Mouse (Mus musculus): ENCODE results near the gene Prcd. TPM values are rescaled to one million over a fixed set of nuclear protein-coding genes. Genes with fewer than 3 reads are reported as not detected.

Gene Prcd
- polyA plus RNA-seq, 1 experiment = 1.5 TPM

DNA sequence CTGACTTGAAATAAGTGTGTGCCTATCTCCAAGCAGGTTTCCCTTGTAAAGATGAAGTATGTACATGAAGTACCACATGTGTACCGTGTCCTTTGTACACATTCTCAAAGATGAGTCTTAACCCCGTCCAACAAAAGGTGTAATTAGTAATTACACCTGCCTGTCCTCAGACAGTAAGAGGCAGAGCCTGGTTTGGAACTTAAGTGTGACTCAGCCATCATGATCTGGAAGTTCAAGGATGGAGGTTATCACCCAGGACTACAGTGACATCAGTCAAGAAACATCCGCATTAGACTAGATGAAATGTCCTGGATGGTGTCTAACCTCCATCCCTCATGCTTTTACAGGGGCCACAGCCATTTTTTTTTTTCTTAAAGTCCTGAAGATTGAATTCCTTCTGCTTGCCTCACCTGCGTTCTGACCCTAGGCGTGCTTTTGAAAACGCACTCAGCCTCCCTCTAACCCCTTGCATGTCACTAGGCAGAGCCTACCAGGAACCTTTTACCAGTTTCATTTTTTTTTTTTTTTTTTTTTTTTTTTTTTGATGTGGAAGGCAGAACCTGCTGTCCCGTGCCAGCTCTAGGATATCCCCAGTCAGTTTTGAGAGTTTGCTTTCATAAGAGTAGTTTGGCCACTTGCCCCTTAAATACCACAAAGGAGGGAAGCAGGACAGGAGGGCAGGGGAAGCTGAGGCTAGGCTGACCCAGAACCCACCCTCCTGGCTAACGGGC lies 24.5 kb downstream of the Prcd start:
- Histone ChIP-seq H3K4me3 (ENCODE audit: insufficient read depth, low read depth, low read length) (no peak overlapping the region), H3K4me1 (ENCODE audit: control insufficient read depth, insufficient read depth, insufficient read length, low read length) (peaks cover 10% of the 10 kb centered on the region), H3K27ac (replicated peaks; ENCODE audit: low read depth, low read length) (no peak overlapping the region)

DNA sequence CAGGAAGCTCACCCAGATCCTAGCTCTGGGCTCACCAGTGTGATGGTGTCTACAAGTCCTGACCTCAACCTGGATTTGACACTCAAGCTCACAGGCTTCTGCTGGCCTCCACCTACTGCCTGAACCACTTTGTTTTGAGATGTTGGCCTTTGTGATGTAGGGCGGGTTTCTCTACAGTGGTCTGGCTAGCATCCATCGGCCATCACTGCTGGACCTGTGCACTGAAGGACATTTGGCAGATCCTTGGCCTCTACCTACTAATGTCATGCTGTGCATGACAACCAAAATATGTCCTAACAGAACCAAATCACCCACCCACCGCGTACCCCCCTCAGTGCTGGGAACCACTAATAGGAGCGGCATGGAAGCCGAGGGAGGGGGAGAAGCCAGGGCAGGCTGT lies 25.8 kb downstream of the Prcd start:
- no peak overlapping the region for H3K27ac ChIP-seq (replicated peaks; ENCODE audit: low read depth, low read length)

DNA sequence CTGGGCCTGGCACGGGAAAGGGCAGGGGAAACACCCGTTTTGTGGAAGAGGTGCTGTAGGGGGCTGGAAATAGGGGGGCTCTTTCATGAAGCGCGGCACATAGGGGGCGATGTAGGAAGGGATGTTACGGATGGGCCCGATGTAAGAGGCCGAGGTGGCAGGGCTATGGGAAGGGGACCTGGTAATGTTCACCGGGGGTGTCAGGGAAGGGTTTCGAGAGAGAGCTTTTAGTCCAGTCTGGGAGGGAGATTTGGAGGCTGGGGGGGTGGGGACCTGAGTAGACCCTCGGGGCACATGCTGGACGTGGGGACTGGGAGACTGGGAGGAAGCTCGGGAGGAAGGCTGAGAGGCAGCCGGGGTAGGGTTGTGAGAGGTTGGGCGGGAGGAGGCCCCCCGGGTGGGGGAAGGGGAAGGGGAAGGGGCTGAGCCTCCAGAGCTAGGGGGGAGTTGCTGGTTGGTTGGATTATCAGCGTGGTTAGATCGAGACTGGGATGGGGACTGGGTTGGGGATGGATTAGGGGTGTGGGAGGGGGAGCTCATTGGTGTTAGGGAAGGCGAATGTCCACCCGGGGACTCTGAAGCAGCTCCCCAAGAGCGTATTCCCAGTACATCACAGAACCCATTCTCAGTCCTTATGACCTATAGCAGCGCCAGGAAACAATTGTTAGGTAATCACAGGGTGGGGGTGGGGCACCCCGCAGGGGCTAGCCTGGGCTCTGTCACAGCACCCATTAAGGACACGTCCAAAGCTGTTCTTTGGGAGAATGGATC lies 27.2 kb downstream of the Prcd start:
- Histone ChIP-seq H3K4me1 (ENCODE audit: control insufficient read depth, insufficient read depth, insufficient read length, low read length) (peaks cover 14% of the 10 kb centered on the region), H3K27ac (replicated peaks; ENCODE audit: low read depth, low read length) (no peak overlapping the region), H3K4me3 (ENCODE audit: insufficient read depth, low read depth, low read length) (no peak overlapping the region)

More for the DNA sequence above, 25.8 kb downstream of the Prcd start:
- H3K4me3 ChIP-seq (ENCODE audit: insufficient read depth, low read depth, low read length) = no peak overlapping the region
- peaks cover 14% of the 10 kb centered on the region for H3K4me1 ChIP-seq (ENCODE audit: control insufficient read depth, insufficient read depth, insufficient read length, low read length)

DNA sequence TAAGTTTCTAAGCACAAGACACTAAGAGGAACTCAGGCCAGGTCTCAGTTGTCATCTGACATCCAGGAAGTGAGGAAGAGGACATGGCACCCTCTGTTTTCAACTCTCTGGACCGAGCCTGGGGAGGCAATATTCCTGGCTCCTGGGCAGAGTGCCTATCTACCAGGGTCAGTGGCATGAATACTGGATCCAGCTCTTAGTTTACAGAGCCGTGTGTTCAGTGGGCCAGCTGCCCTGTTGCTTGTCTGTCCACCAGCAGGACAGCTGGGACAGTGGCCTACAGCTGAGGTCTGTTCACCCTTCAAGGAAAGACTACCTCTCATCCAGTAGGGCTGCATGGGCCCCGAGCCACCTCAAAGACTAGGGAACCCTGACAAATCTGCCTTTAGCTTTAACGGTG lies 27.8 kb downstream of the Prcd start:
- 0 out of 2 replicates have a peak overlapping the region, but pooled peaks have one; percentile 21 for H3K27ac ChIP-seq (replicated peaks; ENCODE audit: low read depth, low read length)
- H3K4me3 ChIP-seq (ENCODE audit: insufficient read depth, low read depth, low read length) = no peak overlapping the region
- H3K4me1 ChIP-seq (ENCODE audit: control insufficient read depth, insufficient read depth, insufficient read length, low read length) = peaks cover 14% of the 10 kb centered on the region

DNA sequence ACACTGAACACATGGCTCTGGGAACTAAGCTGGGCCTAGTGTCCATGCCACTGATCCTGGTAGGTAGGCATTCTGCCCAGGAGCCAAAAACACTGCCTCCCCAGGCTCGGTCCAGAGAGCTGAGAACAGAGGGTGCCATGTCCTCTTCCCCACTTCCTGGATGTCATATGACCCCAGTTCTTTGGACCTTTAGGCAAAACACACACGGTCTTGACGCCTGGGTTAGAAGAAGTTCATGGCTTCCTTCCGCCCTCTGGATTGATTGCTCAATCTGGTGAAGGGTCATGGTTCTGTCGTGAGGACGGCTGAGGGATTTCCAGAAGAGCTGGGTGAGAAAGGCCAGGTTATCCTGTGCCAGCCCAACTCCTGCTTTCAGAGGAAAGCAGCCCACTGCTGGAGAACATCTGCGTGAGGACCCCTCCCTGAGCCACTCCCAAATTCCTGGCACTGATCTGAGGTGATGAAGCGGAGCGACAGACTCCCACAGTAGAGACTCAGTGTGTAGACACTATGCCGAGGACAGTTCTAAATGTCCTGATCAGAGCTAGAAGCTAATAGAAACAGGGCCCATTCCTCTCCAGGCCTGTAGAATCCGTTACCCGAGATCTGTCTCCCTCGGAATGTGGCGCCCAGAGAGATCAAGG lies 29.3 kb downstream of the Prcd start:
- Histone ChIP-seq H3K4me1 (ENCODE audit: control insufficient read depth, insufficient read depth, insufficient read length, low read length) (peaks cover 14% of the 10 kb centered on the region), H3K27ac (replicated peaks; ENCODE audit: low read depth, low read length) (peak overlapping the region; percentile 81), H3K4me3 (ENCODE audit: insufficient read depth, low read depth, low read length) (no peak overlapping the region)

DNA sequence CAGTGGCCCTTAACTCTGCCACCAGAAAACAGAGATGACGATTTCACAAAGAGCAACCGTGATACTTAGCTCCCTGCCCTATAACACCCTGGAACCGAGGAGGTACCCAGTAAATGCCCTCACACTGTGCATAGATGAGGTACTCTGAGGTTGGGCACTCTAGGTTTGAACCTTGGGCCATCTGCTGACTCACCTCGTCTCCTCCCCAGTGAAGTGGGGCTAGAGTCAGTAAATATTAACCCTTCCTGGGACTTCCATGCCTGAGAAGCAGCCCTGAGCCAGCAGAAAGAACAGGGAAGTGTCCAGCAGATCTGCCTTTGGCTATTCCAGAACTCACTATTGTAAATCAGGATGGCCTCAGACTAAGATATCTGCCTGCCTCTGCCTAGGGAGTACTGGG lies 30.4 kb downstream of the Prcd start:
- no peak overlapping the region for H3K4me3 ChIP-seq (ENCODE audit: insufficient read depth, low read depth, low read length)
- H3K27ac ChIP-seq (replicated peaks; ENCODE audit: low read depth, low read length) = no peak overlapping the region
- H3K4me1 ChIP-seq (ENCODE audit: control insufficient read depth, insufficient read depth, insufficient read length, low read length) = peaks cover 14% of the 10 kb centered on the region

DNA sequence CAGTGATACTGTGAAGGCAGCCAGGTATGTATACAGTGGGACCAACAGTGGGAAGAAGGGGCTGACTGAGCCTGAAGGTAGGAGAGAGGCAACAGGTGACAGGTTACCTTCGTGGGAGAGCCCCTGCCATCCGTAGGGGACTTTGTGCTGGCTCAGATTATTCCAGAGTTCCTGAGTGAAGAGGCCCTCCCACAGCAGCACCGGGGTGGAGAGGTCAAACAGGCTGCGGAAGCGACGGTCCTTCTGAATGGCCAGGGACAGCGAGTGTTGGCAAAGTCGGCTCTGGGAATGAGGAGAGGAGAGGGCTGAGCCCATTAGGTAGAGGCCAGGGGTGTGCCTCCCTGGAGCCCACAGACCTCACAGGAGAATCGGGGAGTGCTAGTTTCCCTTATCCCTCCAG lies 32.4 kb downstream of the Prcd start:
- Histone ChIP-seq H3K4me1 (ENCODE audit: control insufficient read depth, insufficient read depth, insufficient read length, low read length) (peaks cover 14% of the 10 kb centered on the region), H3K4me3 (ENCODE audit: insufficient read depth, low read depth, low read length) (no peak overlapping the region), H3K27ac (replicated peaks; ENCODE audit: low read depth, low read length) (no peak overlapping the region)

DNA sequence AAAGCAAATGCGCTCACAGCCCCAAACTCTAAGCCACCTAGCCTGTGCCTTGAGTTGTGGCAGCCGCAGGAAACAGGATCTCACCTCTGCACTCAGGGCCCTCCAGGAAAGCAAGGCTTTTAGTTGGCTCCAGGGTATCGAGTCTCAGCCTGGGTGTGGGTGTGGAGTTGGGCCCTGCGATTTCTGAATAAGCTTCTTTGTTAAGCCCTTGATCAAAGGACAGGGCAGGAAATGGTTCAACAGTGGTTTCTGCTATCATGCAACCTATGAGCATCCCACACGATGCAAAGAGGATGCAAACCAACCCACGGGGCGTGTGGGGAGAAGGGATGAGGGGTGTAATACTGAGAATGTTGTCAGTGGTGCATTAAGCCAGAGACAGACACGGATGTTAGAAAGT lies 34.6 kb downstream of the Prcd start:
- Histone ChIP-seq H3K4me3 (ENCODE audit: insufficient read depth, low read depth, low read length) (no peak overlapping the region), H3K27ac (replicated peaks; ENCODE audit: low read depth, low read length) (no peak overlapping the region), H3K4me1 (ENCODE audit: control insufficient read depth, insufficient read depth, insufficient read length, low read length) (peaks cover 4% of the 10 kb centered on the region)

DNA sequence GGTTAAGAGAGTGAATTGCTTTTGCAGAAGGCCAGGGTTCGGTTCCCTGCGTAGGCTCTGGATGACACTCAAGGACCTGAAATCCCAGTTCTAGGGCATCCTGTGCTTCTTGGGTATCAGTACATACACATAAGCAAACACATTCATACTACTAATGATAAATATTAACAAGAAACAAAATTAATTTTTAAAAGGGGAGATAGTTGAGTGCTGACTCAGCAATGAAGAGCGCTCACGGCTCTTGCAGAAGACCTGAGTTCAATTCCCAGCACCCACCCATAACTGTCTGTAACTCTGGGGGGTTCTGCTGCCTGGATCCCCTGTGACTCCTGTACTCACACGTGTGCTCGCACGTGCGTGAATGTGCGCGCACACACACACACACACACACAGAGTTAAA lies 36.3 kb downstream of the Prcd start:
- Histone ChIP-seq H3K4me1 (ENCODE audit: control insufficient read depth, insufficient read depth, insufficient read length, low read length) (no peaks in the 10 kb centered on the region; the same call in 1 of the 2 replicates), H3K27ac (replicated peaks; ENCODE audit: low read depth, low read length) (no peak overlapping the region), H3K4me3 (ENCODE audit: insufficient read depth, low read depth, low read length) (no peak overlapping the region)

DNA sequence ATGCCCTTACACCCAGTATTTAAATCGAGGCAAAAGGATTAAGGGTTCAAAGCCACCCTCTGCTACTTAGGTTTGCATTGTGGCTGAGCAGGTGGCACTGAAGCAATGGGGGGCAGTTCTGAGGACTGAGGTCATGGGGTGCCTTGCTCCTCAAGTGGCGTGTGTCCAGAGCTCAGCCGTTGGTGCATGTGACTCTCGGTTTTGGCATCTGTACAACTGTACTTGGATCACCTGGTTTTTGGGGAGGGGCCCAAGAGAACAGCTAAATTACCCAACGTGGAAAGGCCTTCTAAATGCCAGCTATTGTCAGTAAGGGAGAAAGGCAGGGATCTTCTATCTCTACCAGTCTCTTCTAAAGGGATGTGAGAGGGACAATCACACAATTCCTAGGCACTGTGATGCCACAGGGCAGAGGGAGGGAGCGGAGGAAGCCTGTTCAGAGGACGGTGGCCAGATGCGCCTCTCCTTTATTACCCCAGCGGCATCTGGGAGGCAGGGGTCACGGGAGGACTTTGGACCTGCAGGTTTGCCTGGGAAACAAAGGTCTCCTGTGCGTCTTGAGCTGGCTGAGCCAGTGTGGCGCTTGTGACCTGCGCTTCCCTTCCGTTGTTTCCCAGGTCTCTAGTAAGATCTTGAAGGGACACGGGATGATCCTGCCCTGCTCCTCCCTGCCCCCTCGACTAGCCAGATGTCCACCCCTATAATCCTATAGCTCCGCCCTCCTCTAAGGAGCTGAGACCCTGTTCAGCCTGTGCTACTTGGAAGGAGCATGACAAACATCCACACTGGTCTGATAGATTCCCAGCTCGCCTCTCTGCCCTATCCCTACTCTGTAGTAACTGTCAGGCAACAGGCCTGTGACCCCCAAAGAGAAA lies 37.6 kb downstream of the Prcd start:
- H3K4me1 ChIP-seq (ENCODE audit: control insufficient read depth, insufficient read depth, insufficient read length, low read length) = peaks cover 6% of the 10 kb centered on the region
- no peak overlapping the region for H3K27ac ChIP-seq (replicated peaks; ENCODE audit: low read depth, low read length)
- H3K4me3 ChIP-seq (ENCODE audit: insufficient read depth, low read depth, low read length) = no peak overlapping the region

DNA sequence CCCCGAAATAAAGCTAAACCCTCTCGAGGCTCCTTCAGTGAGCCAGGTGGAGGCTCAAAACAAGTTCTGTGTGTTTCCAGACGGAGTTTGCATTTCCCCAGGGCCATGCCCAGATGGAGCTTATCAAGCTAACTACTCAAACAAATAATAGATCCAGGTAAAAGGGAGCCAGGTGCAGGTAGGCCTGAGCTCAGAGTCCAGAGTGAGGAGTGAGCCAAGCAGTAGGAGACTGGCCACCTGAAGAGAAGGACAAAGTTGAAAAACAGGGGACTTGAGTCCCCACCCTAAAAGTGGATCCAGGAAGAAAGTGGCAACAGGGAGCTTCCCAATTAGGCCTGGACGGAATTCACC lies 40.5 kb downstream of the Prcd start:
- peak overlapping the region; percentile 32; the same call in 1 of the 2 replicates for H3K27ac ChIP-seq (replicated peaks; ENCODE audit: low read depth, low read length)
- peaks cover 6% of the 10 kb centered on the region for H3K4me1 ChIP-seq (ENCODE audit: control insufficient read depth, insufficient read depth, insufficient read length, low read length)
- peak overlapping the region; percentile 82 for H3K4me3 ChIP-seq (ENCODE audit: insufficient read depth, low read depth, low read length)

DNA sequence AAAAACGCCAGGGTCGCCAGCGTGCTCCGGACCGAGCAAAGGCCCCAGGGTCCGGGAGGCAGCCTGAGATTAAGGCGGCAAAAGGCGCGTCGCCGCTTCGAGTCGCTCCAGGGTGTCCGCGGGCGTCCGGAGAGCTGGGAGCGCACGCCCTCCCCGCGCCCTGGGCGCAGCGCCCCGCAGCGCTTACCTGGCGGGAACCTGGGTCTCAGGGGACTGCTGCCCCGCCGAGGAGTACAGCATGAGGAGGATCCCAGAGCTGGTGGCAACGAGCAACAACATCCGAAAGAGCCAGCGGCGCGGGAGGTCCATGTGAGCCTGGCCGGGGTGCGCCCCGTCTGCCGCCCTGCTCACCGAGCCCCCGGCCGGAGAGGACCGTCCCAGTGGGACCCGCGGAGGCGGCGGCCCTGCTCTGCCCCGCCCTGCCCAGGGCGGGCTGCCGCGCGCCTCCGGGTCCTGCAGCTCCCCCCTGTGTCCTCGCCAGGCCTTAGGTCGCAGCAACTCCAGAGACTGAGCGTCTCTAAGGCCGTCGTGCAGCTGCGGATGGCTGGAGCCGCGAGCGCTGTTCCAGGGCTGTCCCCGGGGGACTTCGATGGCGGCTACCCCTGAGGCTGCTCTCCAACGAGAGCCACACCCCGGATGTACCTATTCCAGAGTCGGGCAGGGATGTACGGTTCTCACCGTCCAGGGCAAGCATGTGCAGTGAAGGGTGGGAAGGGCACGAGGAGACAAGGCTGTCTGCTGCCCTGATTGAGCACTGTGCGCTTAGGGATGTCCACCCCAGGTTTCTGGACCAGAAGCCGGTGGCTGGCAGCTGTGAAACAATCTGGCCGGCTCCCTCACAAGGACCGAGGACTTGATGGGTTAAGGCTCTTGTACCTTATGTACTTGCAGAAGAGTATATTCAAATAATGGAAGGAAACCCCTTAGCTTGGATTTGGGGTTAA lies 41.2 kb downstream of the Prcd start:
- Histone ChIP-seq H3K4me3 (ENCODE audit: insufficient read depth, low read depth, low read length) (peak overlapping the region; percentile 82), H3K4me1 (ENCODE audit: control insufficient read depth, insufficient read depth, insufficient read length, low read length) (peaks cover 6% of the 10 kb centered on the region), H3K27ac (replicated peaks; ENCODE audit: low read depth, low read length) (peak overlapping the region; percentile 32; the same call in 1 of the 2 replicates)

DNA sequence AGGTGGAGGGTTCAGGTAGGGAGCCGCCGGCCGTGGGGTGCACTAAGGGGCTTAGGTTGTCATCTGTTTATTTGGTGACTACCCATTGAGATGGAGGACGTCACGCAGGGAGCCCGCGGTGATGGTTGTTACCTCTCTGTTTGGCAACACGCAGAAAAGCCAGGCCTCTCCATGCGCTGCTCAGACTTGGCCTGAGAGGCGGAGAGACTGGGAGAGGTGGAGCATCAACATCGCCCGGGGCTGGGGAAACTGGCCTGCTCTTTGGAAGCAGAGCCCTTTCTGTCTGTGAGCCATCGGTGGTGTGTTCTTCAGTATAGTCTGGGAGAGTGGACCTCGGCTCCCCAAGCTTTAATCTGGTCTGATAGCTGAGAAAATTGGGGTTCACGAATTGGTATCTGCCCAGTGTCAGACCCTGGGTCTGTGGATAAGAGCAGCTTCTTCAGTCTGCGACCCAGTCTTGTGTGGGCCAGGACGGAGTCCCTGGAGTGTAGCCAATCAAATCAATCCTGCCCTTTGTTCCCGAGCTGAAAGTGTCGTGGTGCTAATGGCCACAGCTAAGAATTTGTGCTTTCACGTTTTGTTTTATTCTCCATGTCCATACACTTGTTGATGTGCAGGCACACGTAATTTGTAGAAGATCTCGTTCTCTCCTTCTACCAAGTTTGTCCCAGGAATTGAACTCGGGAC lies 42.0 kb downstream of the Prcd start:
- no peak overlapping the region; the same call in 1 of the 2 replicates for H3K4me3 ChIP-seq (ENCODE audit: insufficient read depth, low read depth, low read length)
- no peak overlapping the region for H3K27ac ChIP-seq (replicated peaks; ENCODE audit: low read depth, low read length)

More for the DNA sequence above, 42.0 kb downstream of the Prcd start:
- H3K4me1 ChIP-seq (ENCODE audit: control insufficient read depth, insufficient read depth, insufficient read length, low read length) = peaks cover 6% of the 10 kb centered on the region

Data from brown adipose tissue, adult 24 weeks (tissue).